Mouse (Mus musculus) heart, adult 2 months (tissue): Measurements from ENCODE around the gene Atxn2. TPM values are rescaled to one million over a fixed set of nuclear protein-coding genes. Genes with fewer than 3 reads are reported as not detected.
A peak's percentile ranks its signal among the peaks of the same experiment; 100 is the strongest.

Experiments used
- DNase-seq, 2 experiments: peaks; one replicate each; pipeline ENCODE4 v3.0.0; 2021
- H3K27ac ChIP-seq: fragments of 200-600 bp; 2 replicates; pipeline ENCODE4 v1.8.1; 2022
- H3K27me3 ChIP-seq: fragments of 200-500 bp; 2 replicates; pipeline ENCODE4 v1.6.1; 2012; ENCODE audit warnings: mild to moderate bottlenecking, low read length, inconsistent platforms, mixed read lengths; ENCODE audit not compliant: control insufficient read depth, insufficient read depth
- H3K36me3 ChIP-seq: fragments of 200-500 bp; 2 replicates; pipeline ENCODE4 v1.6.1; 2012; ENCODE audit warnings: low read length, inconsistent platforms; ENCODE audit not compliant: control insufficient read depth, insufficient read depth
- H3K4me1 ChIP-seq: fragments of 200-500 bp; 2 replicates; pipeline ENCODE4 v1.6.1; 2011; ENCODE audit warnings: low read length; ENCODE audit not compliant: control insufficient read depth, insufficient read depth
- H3K4me3 ChIP-seq: fragments of 200-600 bp; 2 replicates; pipeline ENCODE4 v1.8.1; 2022
- H3K79me2 ChIP-seq: fragments of 200-500 bp; replicated peaks from 2 replicates; pipeline ENCODE4 v1.6.1; 2012; ENCODE audit warnings: mild to moderate bottlenecking, inconsistent platforms, low read length, moderate library complexity, mixed read lengths; ENCODE audit not compliant: control insufficient read depth, insufficient read depth
- H3K9ac ChIP-seq: fragments of 200-500 bp; 2 replicates; pipeline ENCODE4 v1.6.1; 2012; ENCODE audit warnings: low read depth, mild to moderate bottlenecking, control low read depth, inconsistent platforms, low read length, mixed read lengths
- CTCF ChIP-seq: fragments of 200-600 bp; IDR thresholded peaks from 2 replicates; pipeline ENCODE4 v1.8.1; 2022; ENCODE audit warnings: antibody characterized with exemption, mild to moderate bottlenecking, moderate library complexity
- EP300 ChIP-seq: fragments of 200-500 bp; IDR thresholded peaks from 2 replicates; pipeline ENCODE4 v1.6.1; 2011; ENCODE audit warnings: low read depth, low read length, control low read depth; ENCODE audit not compliant: insufficient read depth
- POLR2A ChIP-seq: fragments of 200-500 bp; IDR thresholded peaks from 2 replicates; pipeline ENCODE4 v1.6.1; 2011; ENCODE audit warnings: mild to moderate bottlenecking, low read depth, low read length, control low read depth; ENCODE audit not compliant: insufficient read depth
- WGBS: fragments of 180-500 bp; shearing (Covaris S2); methylation state at CpG from one replicate; pipeline ENCODE4 v1.1.7; 2018; 5-methylcytosine and 5-hydroxymethylcytosine counted together
- intact Hi-C: fragments of 180-260 bp; cut with DNase I; formaldehyde crosslinking; loops from one replicate; pipeline ENCODE4 v1.15.1; 2025
- polyA plus RNA-seq: library from polyadenylated mRNA; depleted of rRNA; stranded (reverse); fragments of >200 nt; gene quantifications from 2 replicates; pipeline ENCODE4 v1.2.3, GENCODE M21; 2012
- total RNA-seq, 2 experiments: library from RNA; stranded (reverse); gene quantifications; 2 replicates each; pipeline ENCODE4 v1.2.3; 2021

Gene Atxn2
- total and polyA plus RNA-seq, 3 experiments, result 133 to 161 (median 155) TPM

- Histone ChIP-seq H3K4me3 (no peak overlapping the region), H3K4me1 (peaks cover 3% of the 10 kb centered on the region), H3K27me3 (no peaks in the 10 kb centered on the region), H3K79me2 (peaks cover 4% of the 10 kb centered on the region), H3K27ac (no peak overlapping the region), H3K9ac (no peak overlapping the region), H3K36me3 (peaks cover 2% of the 10 kb centered on the region)
- WGBS, result 89% methylated on average over 3 of the region's 3 CpGs
- no peak for DNase-seq
- intact Hi-C loops, result no loop called here
- TF ChIP-seq EP300 (no peak), POLR2A (no peak), CTCF (no peak)
Measured at GRCm38 (mm10) chr5:121771611-121772010, 60.5 kb downstream of the Atxn2 start.

DNA sequence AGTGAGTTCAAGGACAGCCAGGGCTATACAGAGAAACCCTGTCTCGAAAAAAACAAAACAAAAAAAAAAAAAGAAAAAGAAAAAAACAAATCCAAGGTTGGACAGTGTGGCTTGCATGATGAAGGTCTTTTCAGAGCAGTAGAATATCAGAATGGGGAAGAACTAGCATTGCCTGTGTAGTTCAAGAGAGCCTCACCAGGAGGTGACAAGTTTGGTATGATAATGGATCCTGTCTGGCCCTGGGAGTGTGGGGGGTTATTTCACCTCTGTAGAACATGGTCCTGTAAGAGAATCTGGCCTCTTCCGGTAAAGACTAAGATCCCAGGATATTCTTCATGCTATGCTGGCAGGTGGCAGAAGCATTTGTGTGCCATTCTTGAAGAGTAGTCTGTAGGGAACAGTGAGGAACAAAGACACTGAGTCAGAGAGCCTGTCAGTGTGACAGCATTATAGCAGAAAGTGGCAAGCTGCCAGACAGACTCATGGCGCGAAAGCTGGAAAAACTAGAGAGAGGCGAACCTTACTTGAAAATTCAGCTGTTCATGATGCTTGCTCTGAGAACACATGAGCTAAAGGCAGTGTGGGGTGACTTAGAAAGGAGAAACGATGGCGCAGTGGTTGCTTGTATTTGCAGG, 67.5 kb downstream of the Atxn2 start:
- no peak for DNase-seq
- 0 out of 2 replicates have a peak, but pooled peaks cover 2% of the 10 kb centered on the region for H3K36me3 ChIP-seq

DNA sequence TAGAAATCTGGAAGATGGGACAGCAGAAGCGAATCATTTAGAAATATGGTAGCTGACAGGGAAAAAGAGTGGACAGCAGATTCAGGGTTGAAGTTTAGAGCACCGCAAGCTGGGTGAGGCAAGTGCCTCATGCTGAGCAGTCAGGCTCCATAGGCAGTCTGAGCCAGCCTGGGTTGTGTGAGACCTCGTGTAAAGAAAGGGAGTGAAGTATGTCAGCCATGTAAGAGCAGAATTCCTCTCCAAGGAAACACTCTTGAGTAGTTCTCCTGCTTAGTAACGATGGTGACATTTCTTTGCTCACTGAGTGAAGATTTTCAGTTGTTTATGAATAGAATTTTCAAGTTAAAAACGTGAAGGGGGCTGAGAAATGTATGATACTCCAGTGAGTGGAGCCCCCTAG, 69.0 kb downstream of the Atxn2 start:
- TF ChIP-seq EP300 (no peak), POLR2A (no peak), CTCF (no peak)
- H3K27me3 ChIP-seq, result no peaks in the 10 kb centered on the region
- 0 out of 2 replicates have a peak, but pooled peaks cover 2% of the 10 kb centered on the region for H3K36me3 ChIP-seq
- peaks cover 3% of the 10 kb centered on the region for H3K4me1 ChIP-seq
- 81% methylated on average over 5 of the region's 5 CpGs for WGBS
- no peak overlapping the region for H3K9ac ChIP-seq
- intact Hi-C loops, result no loop called here
- no peak for DNase-seq
- no peaks in the 10 kb centered on the region for H3K79me2 ChIP-seq
- H3K27ac ChIP-seq, result no peak overlapping the region
- no peak overlapping the region for H3K4me3 ChIP-seq

More for the DNA sequence above, 67.5 kb downstream of the Atxn2 start:
- intact Hi-C loops, result no loop called here
- TF ChIP-seq POLR2A (no peak), CTCF (no peak)
- Histone ChIP-seq H3K4me3 (no peak overlapping the region), H3K4me1 (no peaks in the 10 kb centered on the region), H3K9ac (no peak overlapping the region), H3K27me3 (no peaks in the 10 kb centered on the region), H3K79me2 (no peaks in the 10 kb centered on the region), H3K27ac (no peak overlapping the region)
- WGBS, result 69% methylated on average over 7 of the region's 7 CpGs

DNA sequence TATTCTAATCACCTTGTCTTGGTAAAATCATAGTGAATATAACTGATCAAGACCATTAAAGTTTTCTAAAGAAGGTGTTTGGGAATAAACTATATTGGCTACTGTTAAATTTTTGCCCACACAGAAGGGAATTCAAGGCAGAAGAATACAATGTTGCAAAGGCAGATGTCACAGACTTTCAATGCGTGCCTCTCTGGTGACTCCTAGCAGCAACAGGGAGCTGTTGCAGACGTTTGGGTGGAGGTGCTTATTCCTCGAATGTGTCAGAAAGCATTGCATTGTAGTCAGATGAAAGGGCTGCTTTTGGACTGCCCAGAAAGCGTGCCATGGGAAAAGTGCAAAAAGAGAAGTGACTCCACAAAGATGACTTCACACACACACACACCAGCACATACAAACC, 71.3 kb downstream of the Atxn2 start:
- 41% methylated on average over 4 of the region's 4 CpGs for WGBS
- Histone ChIP-seq H3K79me2 (no peaks in the 10 kb centered on the region), H3K27me3 (no peaks in the 10 kb centered on the region), H3K4me1 (peaks cover 3% of the 10 kb centered on the region), H3K4me3 (no peak overlapping the region), H3K27ac (no peak overlapping the region), H3K9ac (no peak overlapping the region), H3K36me3 (peaks cover 2% of the 10 kb centered on the region; the same call in 1 of the 2 replicates)
- DNase-seq, result no peak
- intact Hi-C loops, result no loop called here
- no peak for TF ChIP-seq POLR2A
- TF ChIP-seq CTCF, result peak; percentile 50

- no peak overlapping the region for H3K27ac ChIP-seq
- peaks cover 3% of the 10 kb centered on the region for H3K4me1 ChIP-seq
- DNase-seq, result peak in 1 of 2 experiments; percentile 45
- intact Hi-C loops, result no loop called here
- no peaks in the 10 kb centered on the region for H3K27me3 ChIP-seq
- no peak overlapping the region for H3K4me3 ChIP-seq
- TF ChIP-seq EP300 (no peak), POLR2A (no peak), CTCF (peak; percentile 23; the same call in 1 of the 2 replicates)
- no peaks in the 10 kb centered on the region for H3K79me2 ChIP-seq
- 42% methylated on average over 10 of the region's 10 CpGs for WGBS
- H3K9ac ChIP-seq, result no peak overlapping the region
- no peaks in the 10 kb centered on the region; the same call in 1 of the 2 replicates for H3K36me3 ChIP-seq
Measured at GRCm38 (mm10) chr5:121783862-121784500, 72.8 kb downstream of the Atxn2 start.

- H3K79me2 ChIP-seq, result 0 out of 2 replicates have a peak, but pooled peaks cover 1% of the 10 kb centered on the region
- H3K27me3 ChIP-seq, result no peaks in the 10 kb centered on the region
- H3K4me3 ChIP-seq, result no peak overlapping the region
- WGBS, result 84% methylated on average over 5 of the region's 5 CpGs
- no peaks in the 10 kb centered on the region; the same call in none of the 2 replicates for H3K36me3 ChIP-seq
- H3K27ac ChIP-seq, result no peak overlapping the region
- no peaks in the 10 kb centered on the region for H3K4me1 ChIP-seq
- no peak for DNase-seq
- intact Hi-C loops, result loop anchor here (10.0 kb wide), 1 partner anchor 54 kb away; the partner anchor contains the start of gene Pheta1
- no peak overlapping the region for H3K9ac ChIP-seq
- TF ChIP-seq CTCF (peak; percentile 42), EP300 (no peak)
Measured at GRCm38 (mm10) chr5:121791026-121791425, 79.9 kb downstream of the Atxn2 start.
